Mouse (Mus musculus) lung, embryonic 15.5 days (tissue): ENCODE measurements at regions not wholly inside any gene's neighbourhood (a gene's known extent, or its start where the extent isn't known, plus 50 kb on each side); places are given as distances from the start of the nearest gene placed in this dataset.
A peak's percentile ranks its signal among the peaks of the same experiment; 100 is the strongest.
"Not testable (repeated sequence)": the region's sequence is repeated elsewhere in the genome, so short reads cannot be mapped to it uniquely, and the experiment has no call there.

Experiments used
- ATAC-seq: fragments of 200-750 bp; cut with Nextera tagmentation; 2 replicates; pipeline ENCODE4 v1.8.0; 2017; ENCODE audit warnings: moderate number of reproducible peaks, borderline replicate concordance; ENCODE audit not compliant: low FRiP score, low TSS enrichment; ENCODE audit errors: extremely low read depth
- H3K27ac ChIP-seq: fragments of 300-500 bp; sonication (generic); 2 replicates; pipeline ENCODE4 v1.5.1; 2015; ENCODE audit warnings: moderate library complexity, mild to moderate bottlenecking, inconsistent platforms
- H3K27me3 ChIP-seq: fragments of 300-500 bp; sonication (generic); 2 replicates; pipeline ENCODE4 v1.6.1; 2015; ENCODE audit warnings: inconsistent platforms
- H3K36me3 ChIP-seq: fragments of 300-500 bp; sonication (generic); 2 replicates; pipeline ENCODE4 v1.6.1; 2015; ENCODE audit warnings: inconsistent platforms
- H3K4me1 ChIP-seq: fragments of 300-500 bp; sonication (generic); 2 replicates; pipeline ENCODE4 v1.6.1; 2015; ENCODE audit warnings: inconsistent platforms
- H3K4me2 ChIP-seq: fragments of 300-500 bp; sonication (generic); 2 replicates; pipeline ENCODE4 v1.6.1; 2015; ENCODE audit warnings: inconsistent platforms, mild to moderate bottlenecking, moderate library complexity
- H3K4me3 ChIP-seq: fragments of 300-500 bp; sonication (generic); 2 replicates; pipeline ENCODE4 v1.5.1; 2015; ENCODE audit warnings: mild to moderate bottlenecking, inconsistent platforms
- H3K9ac ChIP-seq: fragments of 300-500 bp; sonication (generic); 2 replicates; pipeline ENCODE4 v1.6.1; 2015; ENCODE audit warnings: inconsistent platforms
- H3K9me3 ChIP-seq: fragments of 300-500 bp; sonication (generic); 2 replicates; pipeline ENCODE4 v1.6.1; 2016; ENCODE audit warnings: inconsistent platforms
- WGBS: fragments of 180-500 bp; shearing (Covaris S2); methylation state at CpG from one replicate; pipeline ENCODE4 v1.1.7; 2015; 5-methylcytosine and 5-hydroxymethylcytosine counted together

DNA sequence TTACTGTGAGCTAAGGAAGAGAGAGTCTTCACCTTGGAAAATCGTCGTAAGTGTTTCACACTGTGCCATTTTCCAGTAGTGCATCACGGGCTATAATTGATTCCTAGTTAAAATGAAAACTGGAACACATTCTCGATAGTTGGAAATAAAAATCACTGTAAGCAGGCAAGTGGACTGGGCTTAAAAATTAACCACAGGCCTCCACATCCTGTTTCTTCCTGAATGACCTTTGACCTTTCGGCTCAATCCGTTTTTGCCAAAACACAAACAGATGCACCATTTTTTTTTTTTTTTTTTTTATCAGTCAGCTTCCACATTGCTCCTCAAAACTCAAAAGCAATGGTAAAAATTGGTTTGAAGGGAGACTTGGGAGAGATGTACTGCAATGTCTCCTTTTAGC, 834.4 kb upstream of the Sox9 start:
- Histone ChIP-seq H3K4me1 (peaks cover 9% of the 10 kb centered on the region), H3K4me2 (no peak overlapping the region), H3K4me3 (no peak overlapping the region), H3K27me3 (no peaks in the 10 kb centered on the region), H3K27ac (no peak overlapping the region), H3K36me3 (no peaks in the 10 kb centered on the region), H3K9ac (no peak overlapping the region), H3K9me3 (no peaks in the 10 kb centered on the region)
- ATAC-seq, result no peak
- 76% methylated on average over 6 of the region's 6 CpGs for WGBS

GRCm38 (mm10) chr11:111953421-111953820, 828.6 kb upstream of the Sox9 start:
- Histone ChIP-seq H3K36me3 (no peaks in the 10 kb centered on the region), H3K4me3 (no peak overlapping the region), H3K4me1 (peaks cover 8% of the 10 kb centered on the region; the same call in 1 of the 2 replicates), H3K27ac (no peak overlapping the region), H3K27me3 (no peaks in the 10 kb centered on the region), H3K9ac (no peak overlapping the region), H3K4me2 (no peak overlapping the region), H3K9me3 (no peaks in the 10 kb centered on the region)
- WGBS, result 41% methylated on average over 5 of the region's 5 CpGs
- peak; percentile 81; the same call in 1 of the 2 replicates for ATAC-seq

DNA sequence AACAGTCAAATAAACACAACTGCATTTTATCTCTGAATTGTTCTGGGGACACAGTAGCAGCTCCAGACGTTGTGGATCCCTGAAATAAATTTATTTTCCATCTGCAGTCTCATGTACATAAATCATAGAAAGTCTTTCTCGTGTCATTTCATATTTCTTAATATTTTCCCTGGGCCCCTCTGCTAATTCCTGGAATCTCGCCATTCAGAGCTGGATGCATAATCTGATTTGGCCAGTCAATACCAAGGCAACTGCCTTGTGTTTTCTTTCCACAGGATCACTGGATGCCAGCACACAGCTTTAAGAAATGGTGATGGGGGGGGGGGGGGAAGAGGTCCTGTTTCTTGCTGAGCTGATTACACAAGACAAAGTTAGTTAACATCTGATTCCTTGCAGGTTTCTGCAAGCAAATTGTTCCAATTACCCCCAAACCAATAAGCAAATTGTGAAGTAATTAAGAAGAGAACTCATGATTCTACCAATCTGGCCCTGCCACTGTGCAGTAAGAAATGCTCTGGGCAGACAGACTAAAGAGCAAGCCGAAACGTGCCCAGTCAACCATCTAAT, 824.2 kb upstream of the Sox9 start:
- Histone ChIP-seq H3K4me3 (no peak overlapping the region), H3K4me2 (no peak overlapping the region), H3K9ac (no peak overlapping the region), H3K36me3 (no peaks in the 10 kb centered on the region), H3K27ac (no peak overlapping the region), H3K9me3 (no peaks in the 10 kb centered on the region), H3K27me3 (no peaks in the 10 kb centered on the region), H3K4me1 (peaks cover 8% of the 10 kb centered on the region; the same call in 1 of the 2 replicates)
- no peak for ATAC-seq
- 56% methylated on average over 5 of the region's 5 CpGs for WGBS

DNA sequence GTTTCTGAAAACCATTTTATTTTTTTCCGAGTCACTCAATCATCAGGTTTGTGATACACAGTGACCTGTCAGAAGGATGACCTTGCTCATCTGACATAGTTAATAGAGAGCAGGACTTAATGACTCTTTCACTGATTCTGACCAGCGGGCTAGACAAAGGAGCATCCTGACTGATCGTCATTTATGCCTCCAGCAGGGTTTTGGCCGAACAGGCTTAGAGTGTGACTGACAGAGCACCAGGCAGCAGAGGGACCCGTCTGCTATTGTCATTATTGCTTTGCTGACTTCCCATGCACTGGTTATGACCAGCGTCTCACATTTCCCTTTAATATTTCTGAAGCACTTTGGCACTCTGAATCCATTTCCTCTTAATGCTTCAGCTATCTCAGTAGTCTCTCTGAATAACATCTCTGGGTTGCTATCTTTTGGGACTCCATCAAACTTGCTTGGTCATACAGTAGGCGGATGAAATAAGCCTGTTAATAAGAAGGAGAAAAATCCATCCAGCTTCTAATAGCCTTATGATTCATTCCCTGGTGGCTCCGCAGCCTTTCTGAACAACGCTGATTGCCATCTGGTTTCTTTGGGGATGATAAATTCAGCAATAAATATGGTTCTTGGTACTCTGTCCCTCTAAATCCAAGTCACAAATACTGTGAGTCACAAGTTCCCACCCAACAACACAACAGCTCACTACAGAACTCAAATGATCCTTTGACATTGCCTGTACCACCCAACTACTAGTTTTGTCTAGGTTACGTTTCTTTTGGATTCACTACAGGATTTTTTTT, 820.8 kb upstream of the Sox9 start:
- Histone ChIP-seq H3K27ac (no peak overlapping the region), H3K4me3 (no peak overlapping the region), H3K27me3 (no peaks in the 10 kb centered on the region), H3K36me3 (no peaks in the 10 kb centered on the region), H3K4me2 (no peak overlapping the region), H3K9me3 (no peaks in the 10 kb centered on the region), H3K9ac (no peak overlapping the region), H3K4me1 (0 out of 2 replicates have a peak, but pooled peaks cover 5% of the 10 kb centered on the region)
- no peak for ATAC-seq
- 49% methylated on average over 10 of the region's 10 CpGs for WGBS

- ATAC-seq, result no peak
- H3K36me3 ChIP-seq, result no peaks in the 10 kb centered on the region
- no peak overlapping the region for H3K4me2 ChIP-seq
- H3K4me1 ChIP-seq, result 0 out of 2 replicates have a peak, but pooled peaks cover 5% of the 10 kb centered on the region
- H3K4me3 ChIP-seq, result no peak overlapping the region
- no peaks in the 10 kb centered on the region for H3K9me3 ChIP-seq
- WGBS, result 43% methylated on average over 2 of the region's 2 CpGs
- H3K27ac ChIP-seq, result no peak overlapping the region
- no peaks in the 10 kb centered on the region for H3K27me3 ChIP-seq
- no peak overlapping the region for H3K9ac ChIP-seq
Measured at GRCm38 (mm10) chr11:111961846-111962245, 820.2 kb upstream of the Sox9 start.

- Histone ChIP-seq H3K4me3 (no peak overlapping the region), H3K27ac (no peak overlapping the region), H3K27me3 (no peaks in the 10 kb centered on the region), H3K4me2 (no peak overlapping the region), H3K9me3 (no peaks in the 10 kb centered on the region), H3K36me3 (no peaks in the 10 kb centered on the region), H3K9ac (no peak overlapping the region), H3K4me1 (no peaks in the 10 kb centered on the region)
- ATAC-seq, result no peak
- 83% methylated on average over 6 of the region's 6 CpGs for WGBS
Measured at GRCm38 (mm10) chr11:111964066-111964465, 818.0 kb upstream of the Sox9 start.

DNA sequence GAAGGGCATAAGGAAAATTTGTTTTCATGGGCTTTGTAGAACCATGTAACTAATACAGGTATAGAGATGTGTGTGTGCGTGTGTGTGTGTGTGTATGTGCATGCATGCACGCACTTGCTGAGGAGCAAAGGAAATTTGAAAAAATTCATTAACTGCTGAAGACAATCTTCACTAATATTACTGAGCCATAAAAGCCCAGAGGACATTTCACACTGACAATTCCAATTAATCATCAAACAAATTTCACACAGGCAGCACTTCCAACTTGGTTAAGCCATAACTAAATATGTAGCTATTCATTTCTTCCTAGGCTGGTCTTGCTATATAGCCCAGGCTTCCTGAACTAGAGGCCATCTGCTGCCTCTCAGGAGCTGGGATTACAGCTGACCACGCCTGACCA, 815.6 kb upstream of the Sox9 start:
- Histone ChIP-seq H3K9ac (no peak overlapping the region), H3K4me3 (no peak overlapping the region), H3K9me3 (no peaks in the 10 kb centered on the region), H3K4me1 (peaks cover 7% of the 10 kb centered on the region; the same call in 1 of the 2 replicates), H3K36me3 (no peaks in the 10 kb centered on the region), H3K27me3 (no peaks in the 10 kb centered on the region), H3K27ac (no peak overlapping the region), H3K4me2 (no peak overlapping the region)
- no peak for ATAC-seq
- 92% methylated on average over 3 of the region's 3 CpGs for WGBS

GRCm38 (mm10) chr11:111971001-111971400, 811.0 kb upstream of the Sox9 start:
- Histone ChIP-seq H3K4me2 (no peak overlapping the region), H3K9ac (no peak overlapping the region), H3K4me3 (no peak overlapping the region), H3K27ac (no peak overlapping the region), H3K27me3 (no peaks in the 10 kb centered on the region), H3K36me3 (no peaks in the 10 kb centered on the region), H3K9me3 (no peaks in the 10 kb centered on the region), H3K4me1 (peaks cover 7% of the 10 kb centered on the region; the same call in 1 of the 2 replicates)
- WGBS, result 17% methylated on average over 4 of the region's 4 CpGs
- ATAC-seq, result no peak; the same call in 1 of the 2 replicates

DNA sequence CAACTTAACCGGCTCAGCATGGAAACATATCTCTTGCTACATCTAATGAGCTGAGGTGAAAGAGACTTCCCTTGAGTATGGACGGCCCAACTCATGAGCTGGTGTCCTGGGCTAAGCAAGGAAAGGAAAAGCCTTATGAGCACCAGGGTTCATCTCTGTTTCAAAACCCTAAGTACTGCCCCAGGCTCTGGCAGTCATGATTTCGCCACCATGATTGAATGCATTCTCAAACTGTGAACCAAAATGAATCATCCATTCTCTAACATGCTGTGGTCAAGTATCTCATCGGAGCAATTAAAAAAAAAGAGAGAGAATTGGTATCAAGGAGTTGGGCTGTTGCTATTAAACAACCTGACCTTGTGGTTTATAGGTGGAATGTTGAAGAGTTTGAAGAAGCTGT, 803.4 kb upstream of the Sox9 start:
- no peak for ATAC-seq
- no peak overlapping the region for H3K4me3 ChIP-seq
- H3K9me3 ChIP-seq, result no peaks in the 10 kb centered on the region
- no peak overlapping the region for H3K9ac ChIP-seq
- H3K36me3 ChIP-seq, result no peaks in the 10 kb centered on the region
- no peak overlapping the region for H3K4me2 ChIP-seq
- no peak overlapping the region for H3K27ac ChIP-seq
- H3K27me3 ChIP-seq, result no peaks in the 10 kb centered on the region
- WGBS, result 80% methylated on average over 4 of the region's 4 CpGs
- no peaks in the 10 kb centered on the region for H3K4me1 ChIP-seq

DNA sequence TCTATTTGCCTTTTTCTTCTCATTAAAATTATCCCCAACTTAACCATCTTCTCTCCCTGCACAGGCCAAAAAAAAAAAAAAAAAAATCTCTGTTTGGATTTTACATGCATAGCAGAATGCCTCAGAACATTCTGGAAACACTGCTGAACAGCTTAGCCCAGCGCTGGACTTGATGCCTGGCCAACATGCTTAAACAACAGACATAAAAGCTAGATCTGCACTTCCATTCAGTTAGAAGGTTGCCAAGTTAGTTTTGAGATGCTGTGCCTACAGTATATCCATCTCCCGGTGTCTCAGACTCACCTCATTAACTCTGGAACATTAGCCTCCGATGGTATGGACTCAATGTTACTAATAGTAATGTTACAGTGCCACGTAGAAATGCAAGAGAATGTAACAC, 785.6 kb upstream of the Sox9 start:
- 41% methylated on average over 4 of the region's 4 CpGs for WGBS

GRCm38 (mm10) chr11:112010848-112011247, 771.2 kb upstream of the Sox9 start:
- H3K4me3 ChIP-seq, H3K4me2 ChIP-seq, H3K27ac ChIP-seq, H3K4me1 ChIP-seq, H3K36me3 ChIP-seq, H3K9ac ChIP-seq, H3K27me3 ChIP-seq, H3K9me3 ChIP-seq: not testable (repeated sequence)
- WGBS, result 88% methylated on average over 1 of the region's 2 CpGs
- ATAC-seq, result 0 out of 2 replicates have a peak, but pooled peaks have one; percentile 59

More for the DNA sequence above, 785.6 kb upstream of the Sox9 start:
- Histone ChIP-seq H3K4me2 (no peak overlapping the region), H3K27me3 (no peaks in the 10 kb centered on the region), H3K4me1 (0 out of 2 replicates have a peak, but pooled peaks cover 4% of the 10 kb centered on the region), H3K36me3 (no peaks in the 10 kb centered on the region), H3K9me3 (no peaks in the 10 kb centered on the region), H3K4me3 (no peak overlapping the region), H3K9ac (no peak overlapping the region), H3K27ac (peak overlapping the region; percentile 19; the same call in 1 of the 2 replicates)
- ATAC-seq, result peak; percentile 77; the same call in 1 of the 2 replicates

GRCm38 (mm10) chr11:112017906-112018305, 764.1 kb upstream of the Sox9 start:
- no peak overlapping the region for H3K4me3 ChIP-seq
- H3K27me3 ChIP-seq, result no peaks in the 10 kb centered on the region
- whole genome bisulfite sequencing, result 65% methylated on average over 3 of the region's 3 CpGs
- no peak for ATAC-seq
- H3K4me1 ChIP-seq, result no peaks in the 10 kb centered on the region
- H3K9me3 ChIP-seq, result no peaks in the 10 kb centered on the region
- H3K27ac ChIP-seq, result no peak overlapping the region
- H3K36me3 ChIP-seq, result no peaks in the 10 kb centered on the region
- no peak overlapping the region for H3K9ac ChIP-seq
- H3K4me2 ChIP-seq, result no peak overlapping the region
